Mouse (Mus musculus) spleen, adult 2 months (tissue): ENCODE data around the gene Slc5a10.

Experiments
- CTCF ChIP-seq: fragments of 200-500 bp; IDR thresholded peaks from 2 replicates; pipeline ENCODE4 v1.5.1; 2011; ENCODE audit warnings: mild to moderate bottlenecking, inconsistent platforms; ENCODE audit not compliant: insufficient read depth, insufficient read length, insufficient replicate concordance; ENCODE audit errors: extremely low read depth
- POLR2A ChIP-seq: fragments of 200-500 bp; IDR thresholded peaks from 2 replicates; pipeline ENCODE4 v1.6.1; 2011; ENCODE audit warnings: low read depth, low read length, inconsistent platforms

- TF ChIP-seq POLR2A (no peak), CTCF (no peak)
These were observed 95.5 kb downstream of the Slc5a10 start for GRCm38 (mm10) chr11:61625136-61625535.
